Mouse (Mus musculus): Measurements from ENCODE around the gene Faf1. TPM values are rescaled to one million over a fixed set of nuclear protein-coding genes. Genes with fewer than 3 reads are reported as not detected.

Gene Faf1
- polyA plus RNA-seq, 1 experiment from 2014 or later, result 22.6 TPM

- Histone ChIP-seq H3K9ac (ENCODE audit: low read depth, low read length) (no peak overlapping the region), H3K9me3 (replicated peaks; ENCODE audit: low read length) (no peaks in the 10 kb centered on the region), H3K4me3 (replicated peaks; ENCODE audit: low read depth, low read length) (no peak overlapping the region), H3K4me1 (replicated peaks; ENCODE audit: insufficient read depth, low read length) (no peaks in the 10 kb centered on the region), H3K27ac (no peak overlapping the region), H3K36me3 (ENCODE audit: insufficient read depth, low read length) (no peaks in the 10 kb centered on the region), H3K27me3 (ENCODE audit: insufficient read depth, low read length) (no peaks in the 10 kb centered on the region), H3K4me2 (ENCODE audit: low read length) (no peak overlapping the region)
- TF ChIP-seq CTCF (IDR thresholded peaks at IDR 0.05; ENCODE audit: low read depth), result no peak
- WGBS, result 93% methylated on average over 1 of the region's 1 CpGs
- ATAC-seq (replicated peaks; ENCODE audit: low FRiP score, low read depth) (no peak), DNase-seq (ENCODE audit: low spot score) (no peak)
Observed at GRCm38 (mm10) chr4:110006044-110006443, 329.7 kb downstream of the Faf1 start.

Other genes starting within 250 kb of the Faf1 start
- 51.6 and 57.5 TPM in 2 replicates for gene Rnf11, start 191.9 kb upstream of the Faf1 start, polyA plus RNA-seq (2015; fragmentation: Nextera tagmentation; extraction: Ambion mirVana)
- gene 4930522H14Rik, start 145.3 kb upstream of the Faf1 start, polyA plus RNA-seq (2015; fragmentation: Nextera tagmentation; extraction: Ambion mirVana), result not detected in 2 replicates
- 5.9 and 7.2 TPM in 2 replicates for gene Cdkn2c, start 9.4 kb upstream of the Faf1 start, polyA plus RNA-seq (2015; fragmentation: Nextera tagmentation; extraction: Ambion mirVana)